Mouse (Mus musculus): ENCODE measurements around the gene Slc2a8.

Gene Slc2a8

GRCm38 (mm10) chr2:32928235-32928946, 53.5 kb downstream of the Slc2a8 start:
- peak; percentile 80 for DNase-seq

- no peak for DNase-seq
Observed at GRCm38 (mm10) chr2:32927624-32928234, 54.2 kb downstream of the Slc2a8 start.

GRCm38 (mm10) chr2:32926330-32927075, 55.4 kb downstream of the Slc2a8 start:
- no peak for DNase-seq

- no peak for DNase-seq
Observed at GRCm38 (mm10) chr2:32924306-32924844, 57.5 kb downstream of the Slc2a8 start.

- no peak for DNase-seq
Observed at GRCm38 (mm10) chr2:32923551-32924250, 58.2 kb downstream of the Slc2a8 start.
